Mouse (Mus musculus) embryonic facial prominence, embryonic 13.5 days (tissue): ENCODE results near the gene Uckl1. TPM values are rescaled to one million over a fixed set of nuclear protein-coding genes. Genes with fewer than 3 reads are reported as not detected.
A peak's percentile ranks its signal among the peaks of the same experiment; 100 is the strongest.

Experiments used
- ATAC-seq: fragments of 200-750 bp; cut with Nextera tagmentation; 2 replicates; pipeline ENCODE4 v1.8.0; 2017; ENCODE audit warnings: low read depth; ENCODE audit not compliant: insufficient number of reproducible peaks, insufficient read depth, low FRiP score, low TSS enrichment
- H3K27ac ChIP-seq: fragments of 300-500 bp; sonication (generic); 2 replicates; pipeline ENCODE4 v1.5.1; 2015; ENCODE audit warnings: moderate library complexity, mild to moderate bottlenecking, inconsistent platforms
- H3K27me3 ChIP-seq: fragments of 300-500 bp; sonication (generic); 2 replicates; pipeline ENCODE4 v1.6.1; 2015; ENCODE audit warnings: mild to moderate bottlenecking, inconsistent platforms
- H3K36me3 ChIP-seq: fragments of 300-500 bp; sonication (generic); 2 replicates; pipeline ENCODE4 v1.6.1; 2015; ENCODE audit warnings: mild to moderate bottlenecking, inconsistent platforms
- H3K4me1 ChIP-seq: fragments of 300-500 bp; sonication (generic); 2 replicates; pipeline ENCODE4 v1.6.1; 2015; ENCODE audit warnings: inconsistent platforms
- H3K4me2 ChIP-seq: fragments of 300-500 bp; sonication (generic); 2 replicates; pipeline ENCODE4 v1.6.1; 2015; ENCODE audit warnings: moderate library complexity, mild to moderate bottlenecking, inconsistent platforms
- H3K4me3 ChIP-seq: fragments of 300-500 bp; sonication (generic); 2 replicates; pipeline ENCODE4 v1.5.1; 2015; ENCODE audit warnings: mild to moderate bottlenecking, inconsistent platforms
- H3K9ac ChIP-seq: fragments of 300-500 bp; sonication (generic); 2 replicates; pipeline ENCODE4 v1.6.1; 2015; ENCODE audit warnings: mild to moderate bottlenecking, inconsistent platforms
- H3K9me3 ChIP-seq: fragments of 300-500 bp; sonication (generic); 2 replicates; pipeline ENCODE4 v1.6.1; 2016; ENCODE audit warnings: inconsistent platforms
- WGBS: fragments of 180-500 bp; shearing (Covaris S2); methylation state at CpG from one replicate; pipeline ENCODE4 v1.1.7; 2015; ENCODE audit warnings: mixed read lengths; 5-methylcytosine and 5-hydroxymethylcytosine counted together
- polyA plus RNA-seq: library from polyadenylated mRNA; unstranded; fragments of >200 nt; fragmentation: Nextera tagmentation; extraction: Ambion mirVana; gene quantifications from 2 replicates; pipeline ENCODE4 v1.2.1, GENCODE M21; 2015

Uckl1 gene
- polyA plus RNA-seq, 1 experiment from 2014 or later: 41.1 TPM

DNA sequence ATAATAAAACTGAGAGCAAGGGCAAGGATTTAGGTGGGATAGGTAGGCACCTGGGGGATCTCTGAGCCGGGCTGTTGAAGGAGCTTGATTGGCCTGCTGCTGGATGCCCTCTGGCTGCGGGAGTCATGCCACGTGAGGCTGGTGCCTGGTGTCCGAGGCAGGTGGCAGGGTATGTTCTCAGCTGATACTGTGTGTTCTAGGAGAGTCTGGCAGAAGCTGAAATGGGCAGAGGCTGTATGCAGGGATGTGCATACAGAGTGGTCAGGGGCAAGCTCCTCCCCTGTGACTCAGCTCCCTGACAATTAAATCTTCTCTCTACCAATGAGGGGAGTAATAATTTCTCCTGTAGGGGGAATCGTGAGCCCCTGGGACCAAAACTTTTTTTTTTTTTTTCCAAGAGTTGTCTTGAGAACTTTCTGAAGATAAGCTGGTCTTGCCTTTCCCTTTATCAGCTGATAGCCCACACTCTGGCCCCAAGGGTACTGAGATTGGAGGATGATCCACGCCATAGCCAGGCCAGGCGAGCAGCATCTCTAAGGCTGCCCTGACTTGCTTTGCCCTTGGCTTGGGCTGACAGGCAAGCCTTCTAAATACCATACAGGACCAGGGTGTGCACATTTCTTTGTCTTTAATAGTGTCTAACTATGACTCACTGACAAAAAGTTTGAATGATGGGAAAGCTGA lies 12.8 kb upstream of the Uckl1 start:
- H3K9me3 ChIP-seq: no peaks in the 10 kb centered on the region
- no peaks in the 10 kb centered on the region for H3K36me3 ChIP-seq
- H3K27ac ChIP-seq: no peak overlapping the region
- H3K4me3 ChIP-seq: no peak overlapping the region
- H3K9ac ChIP-seq: no peak overlapping the region
- no peak overlapping the region for H3K4me2 ChIP-seq
- WGBS: 65% methylated on average over 7 of the region's 7 CpGs
- ATAC-seq: no peak
- H3K27me3 ChIP-seq: peaks cover 30% of the 10 kb centered on the region
- peaks cover 33% of the 10 kb centered on the region for H3K4me1 ChIP-seq

DNA sequence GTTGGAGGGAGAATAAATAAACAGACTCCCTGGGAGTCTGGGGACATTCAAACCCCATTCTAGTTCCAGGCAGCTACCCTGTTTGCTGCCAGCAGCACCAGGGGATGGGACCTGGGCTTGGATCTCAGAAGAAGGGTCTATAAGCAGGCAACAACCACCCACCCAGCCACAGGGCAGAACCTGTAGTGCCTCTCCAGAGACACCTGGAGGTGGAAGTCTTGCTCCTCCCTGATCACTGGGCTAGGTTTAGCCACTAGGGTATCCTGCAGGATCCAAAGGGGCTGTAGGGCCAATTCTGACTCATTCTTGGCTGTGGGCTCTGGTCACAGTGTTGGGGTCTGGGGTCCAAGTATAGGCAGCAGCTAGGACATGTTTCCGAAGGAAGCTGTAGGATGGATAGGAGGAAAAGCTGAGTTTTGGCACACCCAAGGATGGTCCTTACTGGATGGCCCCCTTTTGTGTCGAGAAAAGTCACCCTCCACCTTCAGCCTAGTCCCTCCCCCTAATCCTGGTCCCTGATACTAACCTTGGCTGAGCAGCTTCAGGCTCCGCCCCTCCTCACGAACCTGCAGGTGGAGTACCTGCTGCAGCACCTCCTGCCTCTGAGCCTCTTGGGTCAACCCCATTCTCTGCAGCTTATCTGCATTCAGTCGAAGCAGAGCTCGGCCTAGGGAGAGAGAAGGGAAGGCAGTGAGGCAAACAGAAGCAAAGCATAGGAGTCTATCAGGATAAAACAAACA lies 11.7 kb upstream of the Uckl1 start:
- WGBS: 49% methylated on average over 6 of the region's 6 CpGs
- Histone ChIP-seq H3K36me3 (no peaks in the 10 kb centered on the region), H3K9me3 (no peaks in the 10 kb centered on the region), H3K4me1 (peaks cover 28% of the 10 kb centered on the region), H3K27me3 (peaks cover 30% of the 10 kb centered on the region), H3K9ac (no peak overlapping the region), H3K27ac (no peak overlapping the region), H3K4me3 (no peak overlapping the region), H3K4me2 (no peak overlapping the region)
- no peak for ATAC-seq

DNA sequence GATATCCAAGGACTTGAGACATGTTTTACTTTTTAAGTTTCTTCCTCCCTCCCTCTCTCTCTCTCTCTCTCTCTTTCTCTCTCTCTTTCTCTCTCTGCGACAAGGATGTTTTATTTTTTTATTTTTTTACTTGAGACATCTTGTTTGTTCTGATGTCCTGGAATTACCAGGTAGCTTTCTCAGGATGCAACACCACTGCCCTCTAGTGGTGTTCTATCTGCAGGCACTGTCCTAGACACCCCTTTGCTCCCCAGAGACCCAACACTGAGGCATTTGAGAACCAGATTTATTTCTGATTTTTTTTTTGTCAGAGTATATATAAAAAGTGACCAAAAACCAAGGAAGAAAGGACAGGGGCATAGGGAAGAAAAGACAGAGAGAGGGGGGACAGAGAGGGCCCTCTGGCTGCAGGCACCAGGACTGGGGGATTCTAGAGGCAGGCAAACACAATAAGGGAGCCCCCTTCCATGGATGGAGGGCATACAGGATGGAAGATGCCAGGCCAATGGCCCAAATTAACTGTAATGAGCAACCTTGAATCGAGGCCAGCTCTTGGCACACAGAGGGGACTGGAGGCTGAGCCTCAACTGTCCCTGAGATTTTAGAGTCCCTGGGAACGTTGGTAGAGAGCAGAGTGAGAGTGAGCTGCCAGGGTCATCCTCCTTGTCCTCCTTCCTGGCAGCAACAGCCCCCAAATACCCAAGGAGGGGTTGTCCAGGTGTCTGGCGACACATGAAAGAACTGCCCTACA lies 10.4 kb upstream of the Uckl1 start:
- Histone ChIP-seq H3K27me3 (peaks cover 27% of the 10 kb centered on the region), H3K36me3 (peaks cover 4% of the 10 kb centered on the region), H3K27ac (no peak overlapping the region), H3K4me2 (no peak overlapping the region), H3K4me1 (peaks cover 30% of the 10 kb centered on the region), H3K9ac (0 out of 2 replicates have a peak overlapping the region, but pooled peaks have one; percentile 12), H3K9me3 (no peaks in the 10 kb centered on the region), H3K4me3 (no peak overlapping the region)
- no peak for ATAC-seq
- WGBS: 66% methylated on average over 4 of the region's 4 CpGs

DNA sequence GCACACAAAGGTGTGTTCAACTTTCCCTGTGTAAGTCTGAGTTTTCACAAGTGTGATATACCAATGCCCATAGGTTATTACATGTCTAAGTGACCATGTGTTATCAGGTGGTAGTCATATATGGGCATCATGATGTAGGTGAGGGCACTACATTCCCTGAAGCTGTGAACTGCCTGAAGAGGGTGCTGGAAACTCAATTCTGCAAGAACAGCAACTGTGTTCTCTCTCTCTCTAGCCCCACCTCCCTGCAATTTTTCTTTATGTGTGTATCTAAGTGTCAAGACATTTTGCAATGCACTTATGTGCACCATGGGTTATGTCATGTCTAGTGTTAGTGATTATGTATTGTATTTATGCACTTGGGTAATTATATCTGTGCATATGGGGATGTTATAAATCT lies 9.2 kb upstream of the Uckl1 start:
- Histone ChIP-seq H3K36me3 (peaks cover 16% of the 10 kb centered on the region), H3K27ac (no peak overlapping the region), H3K4me3 (no peak overlapping the region), H3K4me2 (no peak overlapping the region), H3K9me3 (no peaks in the 10 kb centered on the region), H3K27me3 (peaks cover 17% of the 10 kb centered on the region), H3K9ac (no peak overlapping the region), H3K4me1 (peaks cover 26% of the 10 kb centered on the region)
- no peak for ATAC-seq

DNA sequence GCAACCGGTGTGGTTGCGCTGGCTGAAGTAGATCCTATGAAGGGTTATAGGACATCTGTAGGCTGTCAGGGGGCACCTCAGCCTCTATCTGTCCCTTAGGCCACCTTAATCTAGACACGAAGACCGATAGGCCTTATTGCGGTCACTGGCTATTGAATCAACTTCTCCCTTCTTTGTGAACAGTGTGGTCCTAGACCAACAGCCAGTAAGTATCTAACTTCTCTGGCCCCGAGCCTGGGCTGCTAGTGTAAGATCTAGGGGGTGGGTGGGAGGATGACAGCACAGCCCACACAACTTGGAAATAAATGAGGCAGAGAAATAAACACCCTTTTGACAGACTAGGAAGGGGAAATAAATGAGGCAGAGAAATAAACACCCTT lies 8.3 kb upstream of the Uckl1 start:
- Histone ChIP-seq H3K27ac (peak overlapping the region; percentile 84), H3K9ac (peak overlapping the region; percentile 96), H3K4me1 (peaks cover 18% of the 10 kb centered on the region), H3K4me3 (peak overlapping the region; percentile 97), H3K36me3 (peaks cover 25% of the 10 kb centered on the region), H3K4me2 (peak overlapping the region; percentile 88), H3K27me3 (peaks cover 8% of the 10 kb centered on the region), H3K9me3 (no peaks in the 10 kb centered on the region)
- 3% methylated on average over 6 of the region's 6 CpGs for WGBS
- ATAC-seq: peak; percentile 17; the same call in 1 of the 2 replicates

DNA sequence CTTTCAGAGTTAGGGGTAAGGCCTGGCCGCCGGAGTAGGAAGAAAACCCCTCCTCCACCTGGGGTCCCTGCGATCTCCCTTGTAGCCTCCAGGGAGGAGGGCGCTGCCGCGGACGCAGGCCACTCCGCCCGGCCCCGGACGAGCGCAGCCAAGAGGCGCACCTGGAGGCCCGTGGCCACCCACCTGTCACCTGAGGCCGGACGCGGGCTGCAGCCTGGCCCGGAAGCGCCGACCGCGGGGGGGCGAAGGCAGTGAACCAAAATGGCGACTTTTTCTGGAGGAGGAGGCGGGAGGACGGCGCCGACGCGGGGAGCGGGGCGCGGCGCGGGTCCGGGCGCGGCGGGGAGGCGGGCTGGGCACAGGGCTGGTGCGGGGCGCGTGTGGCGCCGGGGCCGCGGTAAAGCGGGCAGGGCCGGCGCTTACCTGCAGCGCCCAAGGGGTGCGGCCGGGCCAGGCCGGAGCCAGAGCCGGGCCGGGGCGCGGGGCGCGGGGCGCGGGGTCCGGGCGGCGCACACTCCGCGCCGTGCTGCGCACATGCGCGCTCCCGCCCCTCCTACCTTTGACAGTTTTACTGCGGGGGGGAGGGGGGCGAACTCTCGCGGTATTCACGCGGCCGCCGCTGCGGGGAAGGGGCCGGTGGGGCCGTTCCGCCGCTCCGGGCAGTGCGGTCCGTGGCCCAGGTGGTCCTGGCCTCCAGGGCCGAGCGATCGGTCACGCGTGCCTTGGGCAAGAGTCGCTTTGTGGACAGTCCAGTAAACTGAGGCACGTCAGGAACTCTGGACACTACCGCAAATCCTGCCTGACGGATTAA lies 7.7 kb upstream of the Uckl1 start, which contains the start of gene Zfp512b:
Gene Zfp512b, minus strand, starts transcription at position 573 of the 811 bp plus-strand sequence.
- Histone ChIP-seq H3K27me3 (peaks cover 2% of the 10 kb centered on the region; the same call in 1 of the 2 replicates), H3K9ac (peak within 1 kb of the TSS; percentile 96), H3K36me3 (peaks cover 30% of the 10 kb centered on the region), H3K4me2 (peak within 1 kb of the TSS; percentile 88), H3K4me3 (peak within 1 kb of the TSS; percentile 97), H3K4me1 (peaks cover 18% of the 10 kb centered on the region), H3K27ac (peak within 1 kb of the TSS; percentile 84), H3K9me3 (no peaks in the 10 kb centered on the region)
- ATAC-seq: peak; percentile 77
- WGBS: under 1% methylated on average over 87 of the region's 97 CpGs

DNA sequence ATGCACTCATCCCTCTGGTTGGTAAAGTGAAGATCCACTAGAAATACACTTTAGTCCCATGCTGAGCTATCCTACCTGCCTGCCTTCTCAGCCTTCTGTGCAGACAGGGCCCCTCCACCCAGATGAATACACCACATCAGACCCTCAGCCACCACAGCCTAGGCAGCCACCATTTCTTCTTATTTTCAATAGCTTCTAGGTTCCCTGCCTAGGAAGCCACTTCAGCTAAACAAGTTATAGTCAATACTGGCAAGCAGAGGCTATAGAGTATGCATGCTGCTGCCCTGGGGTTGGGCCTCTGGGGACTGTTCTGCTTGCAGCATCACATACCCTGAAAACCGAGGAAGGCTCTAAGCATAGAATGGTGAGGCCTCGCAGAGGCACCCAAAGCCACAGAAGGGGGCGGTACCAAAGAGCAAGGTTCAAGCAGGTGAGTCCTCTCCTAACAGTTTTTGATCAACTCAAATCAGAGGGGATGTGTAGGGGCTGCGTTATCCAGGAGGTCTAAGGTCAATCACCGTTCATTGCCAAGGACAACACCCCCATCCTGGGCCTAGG lies 6.9 kb upstream of the Uckl1 start, which contains the start of gene Prpf6:
Gene Prpf6, plus strand, starts transcription at position 341 of the 558 bp plus-strand sequence.
- Histone ChIP-seq H3K27ac (peak within 1 kb of the TSS; percentile 84), H3K9me3 (no peaks in the 10 kb centered on the region), H3K27me3 (no peaks in the 10 kb centered on the region), H3K36me3 (peaks cover 38% of the 10 kb centered on the region), H3K4me1 (peaks cover 18% of the 10 kb centered on the region), H3K9ac (peak within 1 kb of the TSS; percentile 96), H3K4me2 (peak within 1 kb of the TSS; percentile 88), H3K4me3 (peak within 1 kb of the TSS; percentile 97)
- ATAC-seq: 0 out of 2 replicates have a peak, but pooled peaks have one; percentile 5
- 9% methylated on average over 5 of the region's 5 CpGs for WGBS

DNA sequence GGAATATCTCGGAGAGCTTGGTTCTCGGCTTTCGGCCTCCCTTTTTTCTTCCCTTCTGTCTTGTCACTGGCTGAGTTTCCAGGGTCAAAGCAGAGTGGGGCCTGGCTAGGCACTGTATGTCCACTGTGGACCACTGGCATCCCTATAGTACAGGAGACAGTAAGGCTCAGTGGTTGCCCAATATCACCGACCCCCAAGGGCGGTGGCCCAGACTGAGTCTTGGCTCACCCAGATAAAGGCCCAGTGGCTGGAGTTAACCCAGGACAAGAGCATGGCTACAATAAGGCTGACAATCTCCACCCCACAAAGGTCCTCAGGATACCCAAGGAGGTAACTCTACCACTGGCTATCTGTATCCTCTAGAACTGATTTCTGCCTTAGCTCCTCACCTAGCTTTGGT lies 5.8 kb upstream of the Uckl1 start:
- WGBS: 92% methylated on average over 5 of the region's 5 CpGs
- Histone ChIP-seq H3K4me1 (peaks cover 18% of the 10 kb centered on the region), H3K4me3 (no peak overlapping the region), H3K4me2 (peak overlapping the region; percentile 88; the same call in 1 of the 2 replicates), H3K9me3 (no peaks in the 10 kb centered on the region), H3K9ac (0 out of 2 replicates have a peak overlapping the region, but pooled peaks have one; percentile 96), H3K27me3 (no peaks in the 10 kb centered on the region), H3K36me3 (peaks cover 50% of the 10 kb centered on the region), H3K27ac (no peak overlapping the region)
- no peak for ATAC-seq

DNA sequence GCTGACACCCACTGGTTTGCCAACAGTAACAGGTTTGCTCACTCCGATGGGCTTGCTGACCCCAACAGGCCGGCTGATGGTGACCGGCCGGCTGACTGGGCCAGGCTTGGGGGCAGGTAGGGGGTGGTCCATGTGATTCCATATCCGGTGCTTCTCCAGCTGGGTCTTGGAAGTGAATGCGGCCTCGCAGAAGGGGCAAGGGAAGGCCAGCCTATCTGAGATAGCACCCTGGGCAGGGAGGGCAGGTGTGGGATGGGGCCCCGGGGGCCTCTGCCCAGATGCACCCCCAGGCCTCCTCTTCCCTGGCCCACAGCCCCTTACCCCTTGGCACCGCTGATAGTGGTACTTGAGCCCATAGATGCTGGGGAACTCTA lies 5.0 kb upstream of the Uckl1 start:
- no peak overlapping the region for H3K9ac ChIP-seq
- no peak for ATAC-seq
- H3K27me3 ChIP-seq: no peaks in the 10 kb centered on the region
- H3K36me3 ChIP-seq: peaks cover 57% of the 10 kb centered on the region
- H3K4me1 ChIP-seq: peaks cover 18% of the 10 kb centered on the region
- no peaks in the 10 kb centered on the region for H3K9me3 ChIP-seq
- no peak overlapping the region for H3K27ac ChIP-seq
- WGBS: 95% methylated on average over 9 of the region's 9 CpGs
- no peak overlapping the region for H3K4me3 ChIP-seq
- no peak overlapping the region for H3K4me2 ChIP-seq

DNA sequence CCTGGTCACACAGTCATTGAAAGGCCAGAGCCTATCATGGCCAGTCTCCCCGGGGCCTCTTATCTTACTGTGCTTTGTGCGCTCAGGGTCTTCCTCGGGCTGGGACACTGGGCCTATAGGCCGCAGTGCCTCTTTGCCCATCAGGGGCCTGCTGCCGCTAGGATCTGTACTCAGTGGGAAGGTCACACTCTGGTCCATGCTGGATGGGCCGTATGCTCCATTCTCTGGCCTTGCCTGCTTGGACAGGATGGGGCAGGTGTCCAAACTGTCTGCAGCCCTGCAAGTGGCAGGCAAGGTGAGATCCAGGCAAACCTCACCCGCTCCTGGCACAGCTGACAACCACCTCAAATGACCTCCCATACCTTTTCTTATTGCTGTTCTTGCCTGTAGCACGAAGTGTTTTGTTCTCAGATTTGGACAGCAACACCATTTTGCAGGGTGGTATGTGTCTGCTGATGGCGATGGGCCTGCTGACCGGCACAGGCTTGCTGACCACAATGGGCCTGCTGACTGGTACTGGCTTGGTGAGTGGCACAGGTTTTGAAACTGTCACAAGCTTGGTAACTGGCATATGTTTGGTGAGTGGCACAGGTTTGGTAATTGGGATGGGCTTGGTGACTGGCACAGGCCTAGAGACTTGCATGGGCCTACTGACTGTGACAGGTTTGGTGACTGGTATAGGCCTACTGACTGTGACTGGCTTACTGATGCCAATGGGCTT lies 4.5 kb upstream of the Uckl1 start:
- H3K9me3 ChIP-seq: no peaks in the 10 kb centered on the region
- H3K27ac ChIP-seq: no peak overlapping the region
- no peak overlapping the region for H3K4me2 ChIP-seq
- no peaks in the 10 kb centered on the region for H3K27me3 ChIP-seq
- peaks cover 18% of the 10 kb centered on the region for H3K4me1 ChIP-seq
- ATAC-seq: no peak
- 0 out of 2 replicates have a peak overlapping the region, but pooled peaks have one; percentile 6 for H3K9ac ChIP-seq
- 95% methylated on average over 10 of the region's 10 CpGs for WGBS
- peaks cover 63% of the 10 kb centered on the region for H3K36me3 ChIP-seq
- no peak overlapping the region for H3K4me3 ChIP-seq
